16 mouse cellular contexts compared by ENCODE assay signal in the genomic region with DNA sequence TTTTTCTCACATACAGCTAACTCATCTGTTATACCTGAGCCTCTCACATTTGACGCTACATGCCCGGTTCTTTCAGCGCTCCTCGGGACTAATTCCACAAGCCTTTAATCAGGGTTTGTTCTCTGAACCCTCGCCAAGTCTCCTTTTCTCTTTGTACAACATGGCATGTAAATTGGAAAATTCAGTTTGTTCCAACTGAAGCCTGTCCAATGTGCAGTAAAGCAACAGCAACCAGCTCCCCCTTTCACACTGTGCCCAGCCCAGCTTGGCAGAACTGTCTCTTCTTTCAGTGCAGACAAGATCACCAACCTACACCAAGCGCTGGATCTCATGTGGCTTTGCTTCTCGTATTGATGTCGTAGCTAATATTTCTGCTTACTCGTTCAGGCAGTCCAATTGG. TPM values are rescaled to one million over a fixed set of nuclear protein-coding genes. Genes with fewer than 3 reads are reported as not detected.
DNase-seq lines count a peak whose midpoint lies in the region; ATAC-seq and TF ChIP-seq lines count a peak whose summit lies in the region.
"Had no signal": no experiment of that assay in that cellular context is flagged by ENCODE, and none has a peak within 500 bp of the region (broad histone marks: within the 10 kb centered on the region; RNA-seq: fewer than 3 reads in every experiment).

No protein-coding gene starts in this region.

- H3K9me3 ChIP-seq in forebrain, embryonic 14.5 days (replicated peaks; ENCODE audit: control insufficient read depth, low read length): no peaks in the 10 kb centered on the region
- no peaks in the 10 kb centered on the region for H3K9me3 ChIP-seq in forebrain, embryonic 12.5 days
- no peaks in the 10 kb centered on the region for H3K9me3 ChIP-seq in lung, postnatal 0 days (ENCODE audit: low read length)
- H3K9me3 ChIP-seq: kidney, embryonic 15.5 days; limb, embryonic 10.5 days; liver, embryonic 13.5 days had no signal

- no peaks in the 10 kb centered on the region for H3K27me3 ChIP-seq in forebrain, embryonic 14.5 days (replicated peaks; ENCODE audit: control insufficient read depth, insufficient read depth, low read length)
- H3K27me3 ChIP-seq in forebrain, embryonic 12.5 days: no peaks in the 10 kb centered on the region
- no peaks in the 10 kb centered on the region for H3K27me3 ChIP-seq in lung, postnatal 0 days (replicated peaks; ENCODE audit: insufficient read depth, low read length)
- H3K27me3 ChIP-seq: kidney, embryonic 15.5 days; liver, embryonic 13.5 days had no signal

- TF ChIP-seq CTCF in lung, postnatal 0 days (IDR thresholded peaks at IDR 0.05): no peak

- DNase-seq in forebrain, embryonic 14.5 days (ENCODE audit: low spot score): peak; percentile 90
- peak; percentile 49 for DNase-seq in layer of hippocampus, adult 11-12 months (ENCODE audit: low spot score)
- no peak for DNase-seq in layer of hippocampus, adult 9-10 months (ENCODE audit: low spot score)
- peak; percentile 62 for DNase-seq in Muller cell, postnatal 12 days (ENCODE audit: inconsistent ontology term)
- peak; percentile 57 for DNase-seq in fat pad, adult 2 months (ENCODE audit: extremely low read depth, low read depth, low spot score)
- no peak for DNase-seq in lung, postnatal 0 days (ENCODE audit: low spot score)
- DNase-seq: B cell, adult 2 months; cerebellum, adult 8-10 months; heart, postnatal 10 days; liver, embryonic 13.5 days; lung, postnatal 14 days; right cerebral cortex, postnatal 25 days; thymus, postnatal 4 days had no signal

- no peak overlapping the region for H3K9ac ChIP-seq in forebrain, embryonic 14.5 days (ENCODE audit: low read length)
- H3K9ac ChIP-seq in forebrain, embryonic 12.5 days: no peak overlapping the region
- no peak overlapping the region for H3K9ac ChIP-seq in lung, postnatal 0 days (replicated peaks; ENCODE audit: low read depth)
- H3K9ac ChIP-seq: kidney, embryonic 15.5 days; liver, embryonic 13.5 days had no signal

- WGBS in forebrain, embryonic 14.5 days: 42% methylated on average over 9 of the region's 9 CpGs
- 86% methylated on average over 9 of the region's 9 CpGs for WGBS in forebrain, embryonic 12.5 days
- 90% methylated on average over 9 of the region's 9 CpGs for WGBS in lung, postnatal 0 days

- peak; percentile 80; the same call in 1 of the 2 replicates for ATAC-seq in forebrain, embryonic 14.5 days
- no peak for ATAC-seq in forebrain, embryonic 12.5 days (ENCODE audit: low FRiP score)
- no peak for ATAC-seq in lung, postnatal 0 days

- H3K4me1 ChIP-seq in forebrain, embryonic 14.5 days (ENCODE audit: control insufficient read depth, insufficient read depth, low read length): no peaks in the 10 kb centered on the region
- H3K4me1 ChIP-seq in forebrain, embryonic 12.5 days: no peaks in the 10 kb centered on the region
- no peaks in the 10 kb centered on the region for H3K4me1 ChIP-seq in lung, postnatal 0 days (ENCODE audit: insufficient read depth, low read depth, low read length)
- H3K4me1 ChIP-seq: limb, embryonic 10.5 days had no signal

- H3K4me2 ChIP-seq in forebrain, embryonic 14.5 days (ENCODE audit: low read length): no peak overlapping the region
- no peak overlapping the region for H3K4me2 ChIP-seq in forebrain, embryonic 12.5 days
- H3K4me2 ChIP-seq in lung, postnatal 0 days (replicated peaks; ENCODE audit: low read depth, low read length): no peak overlapping the region
- H3K4me2 ChIP-seq: kidney, embryonic 15.5 days; liver, embryonic 13.5 days had no signal

- H3K36me3 ChIP-seq in forebrain, embryonic 14.5 days (ENCODE audit: control insufficient read depth, insufficient read depth, low read length): no peaks in the 10 kb centered on the region
- H3K36me3 ChIP-seq in forebrain, embryonic 12.5 days (replicated peaks): no peaks in the 10 kb centered on the region
- H3K36me3 ChIP-seq in lung, postnatal 0 days (ENCODE audit: insufficient read depth, low read length): no peaks in the 10 kb centered on the region
- H3K36me3 ChIP-seq: kidney, embryonic 15.5 days; limb, embryonic 10.5 days; liver, embryonic 13.5 days had no signal

- TF ChIP-seq EP300 in lung, postnatal 0 days (IDR thresholded peaks at IDR 0.05): no peak

- no peak overlapping the region; the same call in 1 of the 2 replicates for H3K27ac ChIP-seq in forebrain, embryonic 14.5 days (ENCODE audit: low read depth, low read length)
- no peak overlapping the region for H3K27ac ChIP-seq in forebrain, embryonic 12.5 days
- H3K27ac ChIP-seq in lung, postnatal 0 days (ENCODE audit: low read length): no peak overlapping the region
- H3K27ac ChIP-seq: kidney, embryonic 15.5 days; limb, embryonic 10.5 days; liver, embryonic 13.5 days had no signal

- H3K4me3 ChIP-seq in forebrain, embryonic 14.5 days (ENCODE audit: low read depth, low read length): no peak overlapping the region
- no peak overlapping the region for H3K4me3 ChIP-seq in forebrain, embryonic 12.5 days (replicated peaks)
- H3K4me3 ChIP-seq in lung, postnatal 0 days (ENCODE audit: low read depth, low read length): no peak overlapping the region
- H3K4me3 ChIP-seq: kidney, embryonic 15.5 days; limb, embryonic 10.5 days; liver, embryonic 13.5 days had no signal

RNA-seq across cellular contexts. Expression of a gene that starts 7.1 kb away (rescaled TPM):
- polyA plus RNA-seq in forebrain, embryonic 14.5 days (2014; fragmentation: Nextera tagmentation; extraction: Ambion mirVana): 5.3 TPM in 2 replicates
- polyA plus RNA-seq in forebrain, embryonic 12.5 days (2016; fragmentation: Nextera tagmentation; extraction: Ambion mirVana): 6.5 and 7.3 TPM in 2 replicates
- polyA plus RNA-seq in lung, postnatal 0 days (2015; fragmentation: Nextera tagmentation; extraction: Ambion mirVana): 6.6 and 6.8 TPM in 2 replicates

Comparison
In these comparisons a context has a peak if more than half of its experiments do, and no peak if none do; other contexts are left out.
1. DNase-seq: peak in forebrain, embryonic 14.5 days (single experiment), layer of hippocampus, adult 11-12 months (single experiment), Muller cell, postnatal 12 days (single experiment) and fat pad, adult 2 months (single experiment); none in layer of hippocampus, adult 9-10 months (single experiment) and lung, postnatal 0 days (single experiment).